Mouse (Mus musculus): ENCODE measurements around the gene Pdxdc1. TPM values are rescaled to one million over a fixed set of nuclear protein-coding genes. Genes with fewer than 3 reads are reported as not detected.

Pdxdc1 gene
- total RNA-seq, 1 experiment = 88.3 TPM

DNA sequence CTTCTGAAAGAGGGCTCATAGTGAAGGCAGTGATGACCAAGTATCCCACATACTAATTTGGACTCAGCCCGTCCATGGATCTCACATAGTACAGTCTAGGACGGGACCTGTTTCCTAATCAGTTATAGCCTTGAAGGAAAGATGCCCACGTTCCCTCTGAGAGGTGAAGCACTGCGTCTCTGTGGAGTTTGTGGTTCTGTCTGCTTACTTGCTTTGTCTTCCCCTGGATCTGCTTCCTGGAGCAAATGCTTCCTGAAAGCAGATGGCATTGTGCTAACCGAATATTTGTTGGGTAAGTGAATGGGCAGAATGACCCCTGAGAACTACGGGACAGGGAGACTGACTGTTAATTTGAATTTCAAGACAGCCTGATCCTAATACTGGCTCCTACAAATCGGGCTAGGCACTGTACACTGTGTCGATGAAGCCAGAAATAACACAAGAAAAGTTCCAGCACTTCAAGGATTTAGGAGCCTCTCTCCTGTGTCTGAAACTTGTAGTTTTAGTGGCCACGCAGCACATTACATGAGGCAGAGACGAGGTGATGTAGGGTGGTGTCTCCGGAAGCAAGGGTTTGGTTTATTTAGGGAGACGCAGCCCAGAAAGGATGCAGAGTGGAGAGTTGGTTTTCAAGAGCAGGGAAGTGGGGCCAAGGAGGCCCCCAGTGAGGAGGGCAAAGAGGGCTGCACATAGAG is 83.0 kb downstream of the Pdxdc1 start:
- no peak overlapping the region for H3K27ac ChIP-seq (ENCODE audit: insufficient read depth, low read depth, low read length, poor library complexity, severe bottlenecking)
- in situ Hi-C loops (cut with MboI; ENCODE audit: low sequenced_read_pairs in 2 of 2, unreplicated experiment in 2 of 2) = no loop called here

DNA sequence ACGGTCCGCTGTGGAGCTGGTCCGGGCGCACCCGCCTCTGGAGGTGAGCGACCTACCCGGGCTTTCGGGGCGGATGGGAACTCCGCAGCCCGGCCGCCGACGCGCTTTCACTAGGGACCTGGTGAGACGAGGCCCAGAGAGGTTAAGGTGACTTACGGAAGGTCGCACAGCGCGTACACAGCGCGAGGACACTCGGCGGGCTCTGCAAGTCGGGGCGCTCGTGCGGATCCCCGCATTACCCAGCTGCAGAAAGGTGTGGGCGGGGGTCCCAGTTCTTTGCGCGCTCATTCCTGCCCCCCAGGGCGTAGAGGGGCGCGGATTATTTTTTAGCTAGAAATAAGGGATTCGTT is 83.6 kb downstream of the Pdxdc1 start:
- peak overlapping the region; percentile 88 to 99 for H3K4me3 ChIP-seq (ENCODE audit: insufficient read depth in 1 of 2, low read depth in 1 of 2, low read length in 2 of 2, poor library complexity in 1 of 2, severe bottlenecking in 1 of 2)
- peaks cover 5 to 13% of the 10 kb centered on the region in 2 experiments; a peak in 2 of 4 replicates for H3K4me1 ChIP-seq (ENCODE audit: control insufficient read depth in 2 of 2, insufficient read depth in 2 of 2, low read length in 2 of 2, poor library complexity in 1 of 2)
- in situ Hi-C loops (cut with MboI; ENCODE audit: low sequenced_read_pairs in 2 of 2, unreplicated experiment in 2 of 2) = no loop called here
- no peak for DNase-seq (ENCODE audit: low read depth, low spot score)
- peak overlapping the region; percentile 84 for H3K9ac ChIP-seq (ENCODE audit: insufficient read depth, low read depth, low read length, poor library complexity, severe bottlenecking)
- TF ChIP-seq CHD2 (IDR thresholded peaks at IDR 0.05; ENCODE audit: low read depth, low read length) (no peak), MAFK (IDR thresholded peaks at IDR 0.05; ENCODE audit: insufficient read depth, low read depth, low read length) (no peak), HCFC1 (IDR thresholded peaks at IDR 0.05; ENCODE audit: borderline replicate concordance, insufficient read depth, low read length) (no peak), ZC3H11A (IDR thresholded peaks at IDR 0.05; ENCODE audit: borderline replicate concordance, low read depth, low read length) (no peak), ZNF384 (IDR thresholded peaks at IDR 0.05; ENCODE audit: low read depth, low read length) (no peak)
- H3K27ac ChIP-seq (ENCODE audit: insufficient read depth, low read depth, low read length, poor library complexity, severe bottlenecking) = 0 out of 2 replicates have a peak overlapping the region, but pooled peaks have one; percentile 17
- no peaks in the 10 kb centered on the region for H3K9me3 ChIP-seq (ENCODE audit: control insufficient read depth, insufficient read depth, low read depth, low read length)
- peaks cover 14% of the 10 kb centered on the region for H3K36me3 ChIP-seq (ENCODE audit: control insufficient read depth, insufficient read depth, low read length, poor library complexity, severe bottlenecking)

More for the DNA sequence above, 83.0 kb downstream of the Pdxdc1 start:
- no peak for DNase-seq (ENCODE audit: low read depth, low spot score)
- H3K36me3 ChIP-seq (ENCODE audit: control insufficient read depth, insufficient read depth, low read length, poor library complexity, severe bottlenecking) = peaks cover 9% of the 10 kb centered on the region
- no peaks in the 10 kb centered on the region for H3K9me3 ChIP-seq (ENCODE audit: control insufficient read depth, insufficient read depth, low read depth, low read length)
- TF ChIP-seq ZC3H11A (IDR thresholded peaks at IDR 0.05; ENCODE audit: borderline replicate concordance, low read depth, low read length) (no peak), MAFK (IDR thresholded peaks at IDR 0.05; ENCODE audit: insufficient read depth, low read depth, low read length) (no peak), HCFC1 (IDR thresholded peaks at IDR 0.05; ENCODE audit: borderline replicate concordance, insufficient read depth, low read length) (no peak), ZNF384 (IDR thresholded peaks at IDR 0.05; ENCODE audit: low read depth, low read length) (no peak)
- peak overlapping the region; percentile 84 for H3K9ac ChIP-seq (ENCODE audit: insufficient read depth, low read depth, low read length, poor library complexity, severe bottlenecking)
- peaks cover 5 to 13% of the 10 kb centered on the region in 2 experiments; a peak in 2 of 4 replicates for H3K4me1 ChIP-seq (ENCODE audit: control insufficient read depth in 2 of 2, insufficient read depth in 2 of 2, low read length in 2 of 2, poor library complexity in 1 of 2)
- peak overlapping the region; percentile 88 to 99 for H3K4me3 ChIP-seq (ENCODE audit: insufficient read depth in 1 of 2, low read depth in 1 of 2, low read length in 2 of 2, poor library complexity in 1 of 2, severe bottlenecking in 1 of 2)

- peaks cover 5 to 13% of the 10 kb centered on the region in 2 experiments; a peak in 2 of 4 replicates for H3K4me1 ChIP-seq (ENCODE audit: control insufficient read depth in 2 of 2, insufficient read depth in 2 of 2, low read length in 2 of 2, poor library complexity in 1 of 2)
- H3K4me3 ChIP-seq (ENCODE audit: insufficient read depth in 1 of 2, low read depth in 1 of 2, low read length in 2 of 2, poor library complexity in 1 of 2, severe bottlenecking in 1 of 2) = peak within 1 kb of the TSS; percentile 88 to 99
- no peaks in the 10 kb centered on the region for H3K9me3 ChIP-seq (ENCODE audit: control insufficient read depth, insufficient read depth, low read depth, low read length)
- H3K9ac ChIP-seq (ENCODE audit: insufficient read depth, low read depth, low read length, poor library complexity, severe bottlenecking) = peak within 1 kb of the TSS; percentile 84
- peak; percentile 88 for DNase-seq (ENCODE audit: low read depth, low spot score)
- H3K27ac ChIP-seq (ENCODE audit: insufficient read depth, low read depth, low read length, poor library complexity, severe bottlenecking) = peak within 1 kb of the TSS; percentile 57; the same call in 1 of the 2 replicates
- TF ChIP-seq MAFK (IDR thresholded peaks at IDR 0.05; ENCODE audit: insufficient read depth, low read depth, low read length) = no peak
- no peak; the same call in 1 of the 2 replicates for TF ChIP-seq CHD2 (IDR thresholded peaks at IDR 0.05; ENCODE audit: low read depth, low read length)
- no peak for TF ChIP-seq ZNF384 (IDR thresholded peaks at IDR 0.05; ENCODE audit: low read depth, low read length)
- TF ChIP-seq HCFC1 (IDR thresholded peaks at IDR 0.05; ENCODE audit: borderline replicate concordance, insufficient read depth, low read length) = peak; percentile 95
- TF ChIP-seq ZC3H11A (IDR thresholded peaks at IDR 0.05; ENCODE audit: borderline replicate concordance, low read depth, low read length) = no peak
- in situ Hi-C loops (cut with MboI; ENCODE audit: low sequenced_read_pairs in 2 of 2, unreplicated experiment in 2 of 2) = no loop called here
- peaks cover 18% of the 10 kb centered on the region for H3K36me3 ChIP-seq (ENCODE audit: control insufficient read depth, insufficient read depth, low read length, poor library complexity, severe bottlenecking)
Observed at GRCm38 (mm10) chr16:13818560-13819393, 84.2 kb downstream of the Pdxdc1 start, which contains the start of gene Ntan1. Ntan1 (plus strand) TSS chr16:13818845.

DNA sequence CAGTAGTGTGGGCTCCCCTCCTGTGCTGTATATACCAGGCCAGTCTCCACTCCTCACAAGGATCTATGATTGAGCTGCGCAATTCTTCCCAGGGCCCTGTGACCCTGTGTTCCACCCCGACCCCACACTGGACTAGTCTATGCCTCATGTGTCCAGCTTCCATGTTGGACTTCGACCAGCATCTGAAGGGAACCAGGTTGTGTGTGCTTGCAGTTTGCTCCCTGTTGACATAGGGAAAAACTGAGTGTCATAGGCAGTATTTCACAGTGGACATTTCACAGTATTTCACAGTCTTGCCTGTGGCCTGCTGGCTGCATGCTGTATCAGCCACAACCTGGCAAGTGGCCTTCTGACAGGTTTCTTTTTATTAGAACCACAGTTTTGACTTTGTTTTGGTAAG is 89.7 kb downstream of the Pdxdc1 start:
- no peaks in the 10 kb centered on the region for H3K9me3 ChIP-seq (ENCODE audit: control insufficient read depth, insufficient read depth, low read depth, low read length)
- TF ChIP-seq ZC3H11A (IDR thresholded peaks at IDR 0.05; ENCODE audit: borderline replicate concordance, low read depth, low read length) (no peak), MAFK (IDR thresholded peaks at IDR 0.05; ENCODE audit: insufficient read depth, low read depth, low read length) (no peak), CHD2 (IDR thresholded peaks at IDR 0.05; ENCODE audit: low read depth, low read length) (no peak), HCFC1 (IDR thresholded peaks at IDR 0.05; ENCODE audit: borderline replicate concordance, insufficient read depth, low read length) (no peak), ZNF384 (IDR thresholded peaks at IDR 0.05; ENCODE audit: low read depth, low read length) (no peak)
- peaks cover 2 to 5% of the 10 kb centered on the region in 2 experiments; a peak in 1 of 4 replicates for H3K4me1 ChIP-seq (ENCODE audit: control insufficient read depth in 2 of 2, insufficient read depth in 2 of 2, low read length in 2 of 2, poor library complexity in 1 of 2)
- in situ Hi-C loops (cut with MboI; ENCODE audit: low sequenced_read_pairs in 2 of 2, unreplicated experiment in 2 of 2) = no loop called here
- H3K4me3 ChIP-seq (ENCODE audit: insufficient read depth in 1 of 2, low read depth in 1 of 2, low read length in 2 of 2, poor library complexity in 1 of 2, severe bottlenecking in 1 of 2) = no peak overlapping the region
- no peak overlapping the region for H3K27ac ChIP-seq (ENCODE audit: insufficient read depth, low read depth, low read length, poor library complexity, severe bottlenecking)
- H3K9ac ChIP-seq (ENCODE audit: insufficient read depth, low read depth, low read length, poor library complexity, severe bottlenecking) = no peak overlapping the region
- DNase-seq (ENCODE audit: low read depth, low spot score) = no peak
- peaks cover 67% of the 10 kb centered on the region for H3K36me3 ChIP-seq (ENCODE audit: control insufficient read depth, insufficient read depth, low read length, poor library complexity, severe bottlenecking)
